Mouse (Mus musculus): ENCODE measurements around the gene Melk. TPM values are rescaled to one million over a fixed set of nuclear protein-coding genes. Genes with fewer than 3 reads are reported as not detected.
A peak's percentile ranks its signal among the peaks of the same experiment; 100 is the strongest.

The Melk gene
- polyA plus RNA-seq, 1 experiment from 2014 or later: 7.1 TPM

- no peak for ATAC-seq
- no peaks in the 10 kb centered on the region for H3K27me3 ChIP-seq (replicated peaks; ENCODE audit: control insufficient read depth, insufficient read depth, low read length)
- no peak overlapping the region for H3K9ac ChIP-seq (ENCODE audit: low read depth, low read length)
- no peaks in the 10 kb centered on the region for H3K4me1 ChIP-seq (ENCODE audit: control insufficient read depth, insufficient read depth, low read depth, low read length)
- 91% methylated on average over 6 of the region's 6 CpGs for WGBS
- no peak overlapping the region for H3K4me3 ChIP-seq (ENCODE audit: low read length)
- no peak overlapping the region for H3K4me2 ChIP-seq (ENCODE audit: low read length)
- no peaks in the 10 kb centered on the region for H3K36me3 ChIP-seq (ENCODE audit: control insufficient read depth, insufficient read depth, low read length)
- H3K9me3 ChIP-seq (ENCODE audit: control insufficient read depth, low read length): no peaks in the 10 kb centered on the region
- no peak overlapping the region for H3K27ac ChIP-seq (ENCODE audit: low read depth, low read length)
Measured at GRCm38 (mm10) chr4:44320448-44320847, 19.8 kb downstream of the Melk start.

- Histone ChIP-seq H3K36me3 (ENCODE audit: control insufficient read depth, insufficient read depth, low read length) (no peaks in the 10 kb centered on the region), H3K4me2 (ENCODE audit: low read length) (no peak overlapping the region), H3K9ac (ENCODE audit: low read depth, low read length) (no peak overlapping the region), H3K4me1 (ENCODE audit: control insufficient read depth, insufficient read depth, low read depth, low read length) (no peaks in the 10 kb centered on the region), H3K4me3 (ENCODE audit: low read length) (no peak overlapping the region), H3K27ac (ENCODE audit: low read depth, low read length) (no peak overlapping the region), H3K27me3 (replicated peaks; ENCODE audit: control insufficient read depth, insufficient read depth, low read length) (no peaks in the 10 kb centered on the region), H3K9me3 (ENCODE audit: control insufficient read depth, low read length) (no peaks in the 10 kb centered on the region)
- WGBS: 90% methylated on average over 7 of the region's 7 CpGs
- no peak for ATAC-seq
Measured at GRCm38 (mm10) chr4:44322124-44322523, 21.4 kb downstream of the Melk start.

GRCm38 (mm10) chr4:44325453-44325852 lies 24.8 kb downstream of the Melk start:
- Histone ChIP-seq H3K36me3 (ENCODE audit: control insufficient read depth, insufficient read depth, low read length) (no peaks in the 10 kb centered on the region), H3K4me2 (ENCODE audit: low read length) (no peak overlapping the region), H3K9me3 (ENCODE audit: control insufficient read depth, low read length) (no peaks in the 10 kb centered on the region), H3K9ac (ENCODE audit: low read depth, low read length) (no peak overlapping the region), H3K4me1 (ENCODE audit: control insufficient read depth, insufficient read depth, low read depth, low read length) (no peaks in the 10 kb centered on the region), H3K4me3 (ENCODE audit: low read length) (no peak overlapping the region), H3K27ac (ENCODE audit: low read depth, low read length) (no peak overlapping the region), H3K27me3 (replicated peaks; ENCODE audit: control insufficient read depth, insufficient read depth, low read length) (no peaks in the 10 kb centered on the region)
- no peak for ATAC-seq
- whole genome bisulfite sequencing: 43% methylated on average over 4 of the region's 4 CpGs

- Histone ChIP-seq H3K27me3 (replicated peaks; ENCODE audit: control insufficient read depth, insufficient read depth, low read length) (no peaks in the 10 kb centered on the region), H3K9ac (ENCODE audit: low read depth, low read length) (no peak overlapping the region), H3K9me3 (ENCODE audit: control insufficient read depth, low read length) (no peaks in the 10 kb centered on the region), H3K36me3 (ENCODE audit: control insufficient read depth, insufficient read depth, low read length) (no peaks in the 10 kb centered on the region), H3K4me1 (ENCODE audit: control insufficient read depth, insufficient read depth, low read depth, low read length) (no peaks in the 10 kb centered on the region), H3K27ac (ENCODE audit: low read depth, low read length) (no peak overlapping the region), H3K4me2 (ENCODE audit: low read length) (no peak overlapping the region), H3K4me3 (ENCODE audit: low read length) (no peak overlapping the region)
- ATAC-seq: no peak
- WGBS: 94% methylated on average over 3 of the region's 3 CpGs
Measured at GRCm38 (mm10) chr4:44326721-44327120, 26.0 kb downstream of the Melk start.

- ATAC-seq: no peak
Measured at GRCm38 (mm10) chr4:44327976-44328375, 27.3 kb downstream of the Melk start.

GRCm38 (mm10) chr4:44335006-44335405 lies 34.3 kb downstream of the Melk start:
- no peaks in the 10 kb centered on the region for H3K9me3 ChIP-seq (ENCODE audit: control insufficient read depth, low read length)
- H3K4me3 ChIP-seq (ENCODE audit: low read length): no peak overlapping the region
- H3K4me2 ChIP-seq (ENCODE audit: low read length): no peak overlapping the region
- H3K36me3 ChIP-seq (ENCODE audit: control insufficient read depth, insufficient read depth, low read length): no peaks in the 10 kb centered on the region
- ATAC-seq: no peak
- WGBS: 93% methylated on average over 8 of the region's 8 CpGs
- no peaks in the 10 kb centered on the region for H3K27me3 ChIP-seq (replicated peaks; ENCODE audit: control insufficient read depth, insufficient read depth, low read length)
- no peak overlapping the region for H3K27ac ChIP-seq (ENCODE audit: low read depth, low read length)
- H3K9ac ChIP-seq (ENCODE audit: low read depth, low read length): no peak overlapping the region
- no peaks in the 10 kb centered on the region for H3K4me1 ChIP-seq (ENCODE audit: control insufficient read depth, insufficient read depth, low read depth, low read length)

More at GRCm38 (mm10) chr4:44327976-44328375, 27.3 kb downstream of the Melk start:
- Histone ChIP-seq H3K9ac (ENCODE audit: low read depth, low read length) (no peak overlapping the region), H3K4me3 (ENCODE audit: low read length) (no peak overlapping the region), H3K4me2 (ENCODE audit: low read length) (no peak overlapping the region), H3K27ac (ENCODE audit: low read depth, low read length) (no peak overlapping the region), H3K4me1 (ENCODE audit: control insufficient read depth, insufficient read depth, low read depth, low read length) (no peaks in the 10 kb centered on the region), H3K27me3 (replicated peaks; ENCODE audit: control insufficient read depth, insufficient read depth, low read length) (no peaks in the 10 kb centered on the region), H3K9me3 (ENCODE audit: control insufficient read depth, low read length) (no peaks in the 10 kb centered on the region), H3K36me3 (ENCODE audit: control insufficient read depth, insufficient read depth, low read length) (no peaks in the 10 kb centered on the region)
- 86% methylated on average over 1 of the region's 1 CpGs for WGBS

- H3K4me2 ChIP-seq (ENCODE audit: low read length): no peak overlapping the region
- no peak overlapping the region for H3K9ac ChIP-seq (ENCODE audit: low read depth, low read length)
- no peak overlapping the region for H3K4me3 ChIP-seq (ENCODE audit: low read length)
- no peaks in the 10 kb centered on the region for H3K4me1 ChIP-seq (ENCODE audit: control insufficient read depth, insufficient read depth, low read depth, low read length)
- no peaks in the 10 kb centered on the region for H3K27me3 ChIP-seq (replicated peaks; ENCODE audit: control insufficient read depth, insufficient read depth, low read length)
- 88% methylated on average over 7 of the region's 7 CpGs for WGBS
- no peak for ATAC-seq
- H3K36me3 ChIP-seq (ENCODE audit: control insufficient read depth, insufficient read depth, low read length): no peaks in the 10 kb centered on the region
- no peaks in the 10 kb centered on the region for H3K9me3 ChIP-seq (ENCODE audit: control insufficient read depth, low read length)
- H3K27ac ChIP-seq (ENCODE audit: low read depth, low read length): no peak overlapping the region
Measured at GRCm38 (mm10) chr4:44361670-44362069, 61.0 kb downstream of the Melk start.

GRCm38 (mm10) chr4:44363434-44364013 lies 62.8 kb downstream of the Melk start:
- no peak overlapping the region for H3K9ac ChIP-seq (ENCODE audit: low read depth, low read length)
- no peak for ATAC-seq
- 64% methylated on average over 12 of the region's 12 CpGs for WGBS

GRCm38 (mm10) chr4:44392231-44393216 lies 91.8 kb downstream of the Melk start:
- H3K9me3 ChIP-seq (ENCODE audit: control insufficient read depth, low read length): no peaks in the 10 kb centered on the region
- H3K36me3 ChIP-seq (ENCODE audit: control insufficient read depth, insufficient read depth, low read length): no peaks in the 10 kb centered on the region
- ATAC-seq: peak; percentile 56
- H3K9ac ChIP-seq (ENCODE audit: low read depth, low read length): no peak overlapping the region
- H3K27me3 ChIP-seq (replicated peaks; ENCODE audit: control insufficient read depth, insufficient read depth, low read length): no peaks in the 10 kb centered on the region
- 47% methylated on average over 36 of the region's 37 CpGs for WGBS
- peak overlapping the region; percentile 46 for H3K4me2 ChIP-seq (ENCODE audit: low read length)
- peaks cover 3% of the 10 kb centered on the region; the same call in 1 of the 2 replicates for H3K4me1 ChIP-seq (ENCODE audit: control insufficient read depth, insufficient read depth, low read depth, low read length)
- H3K4me3 ChIP-seq (ENCODE audit: low read length): no peak overlapping the region
- 0 out of 2 replicates have a peak overlapping the region, but pooled peaks have one; percentile 12 for H3K27ac ChIP-seq (ENCODE audit: low read depth, low read length)

More at GRCm38 (mm10) chr4:44363434-44364013, 62.8 kb downstream of the Melk start:
- Histone ChIP-seq H3K9me3 (ENCODE audit: control insufficient read depth, low read length) (no peaks in the 10 kb centered on the region), H3K27ac (ENCODE audit: low read depth, low read length) (no peak overlapping the region), H3K36me3 (ENCODE audit: control insufficient read depth, insufficient read depth, low read length) (no peaks in the 10 kb centered on the region), H3K4me2 (ENCODE audit: low read length) (no peak overlapping the region), H3K4me1 (ENCODE audit: control insufficient read depth, insufficient read depth, low read depth, low read length) (no peaks in the 10 kb centered on the region), H3K27me3 (replicated peaks; ENCODE audit: control insufficient read depth, insufficient read depth, low read length) (no peaks in the 10 kb centered on the region), H3K4me3 (ENCODE audit: low read length) (no peak overlapping the region)

Data from hindbrain, embryonic 16.5 days (tissue).